Mouse (Mus musculus): ENCODE data around the gene Fa2h.

DNA sequence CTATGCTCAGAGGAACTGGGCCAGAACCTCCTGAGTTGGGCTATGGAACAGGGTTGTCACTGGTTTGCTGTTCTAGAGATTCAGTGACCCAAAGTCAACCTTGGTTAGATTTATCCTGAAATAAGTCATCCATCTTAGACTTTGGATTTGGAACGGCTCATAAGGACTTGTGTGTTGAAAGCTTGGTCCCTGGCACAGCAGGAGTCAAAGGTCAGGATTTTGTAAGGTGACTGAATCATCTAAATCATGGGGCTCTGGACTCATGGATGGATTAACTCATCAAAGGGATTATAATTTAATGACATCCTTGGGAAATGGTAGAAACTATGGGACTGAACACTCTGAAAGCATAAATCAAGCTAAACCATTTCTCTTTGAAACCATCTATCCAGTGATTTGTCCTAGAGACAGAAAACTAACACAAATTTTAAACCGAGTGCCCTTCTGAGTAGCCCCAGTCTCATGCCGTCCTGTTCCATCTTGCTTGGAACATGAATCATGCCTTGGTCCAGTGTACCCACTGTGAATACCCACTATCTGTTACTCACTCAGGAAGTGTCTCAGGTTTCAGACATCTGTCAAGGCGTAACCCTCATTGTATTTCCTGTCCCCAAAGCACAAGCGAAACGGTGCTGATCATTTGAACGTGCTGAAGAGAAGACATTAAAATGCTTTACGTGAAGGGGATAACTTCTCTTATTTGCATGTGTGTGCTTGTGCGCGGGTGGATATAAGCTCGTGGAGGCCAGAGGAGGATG is 41.6 kb upstream of the Fa2h start:
- TF ChIP-seq CTCF (IDR thresholded peaks at IDR 0.05; ENCODE audit: extremely low read depth, insufficient read depth, low read length) (no peak), POLR2A (IDR thresholded peaks at IDR 0.05; ENCODE audit: extremely low read depth, insufficient read depth, low read length) (no peak)
